Mouse (Mus musculus) gonadal fat pad, adult 2 months (tissue): ENCODE data around the gene Rras2. TPM values are rescaled to one million over a fixed set of nuclear protein-coding genes. Genes with fewer than 3 reads are reported as not detected.

Experiments
- DNase-seq: peaks from one replicate; pipeline ENCODE4 v3.0.0-alpha.2; 2012; ENCODE audit warnings: low read depth
- polyA plus RNA-seq: library from polyadenylated mRNA; depleted of rRNA; stranded (reverse); fragments of >200 nt; gene quantifications from 2 replicates; pipeline ENCODE4 v1.2.3, GENCODE M21; 2012; rRNA removed

The Rras2 gene
- polyA plus RNA-seq, 1 experiment: 16.2 TPM

DNA sequence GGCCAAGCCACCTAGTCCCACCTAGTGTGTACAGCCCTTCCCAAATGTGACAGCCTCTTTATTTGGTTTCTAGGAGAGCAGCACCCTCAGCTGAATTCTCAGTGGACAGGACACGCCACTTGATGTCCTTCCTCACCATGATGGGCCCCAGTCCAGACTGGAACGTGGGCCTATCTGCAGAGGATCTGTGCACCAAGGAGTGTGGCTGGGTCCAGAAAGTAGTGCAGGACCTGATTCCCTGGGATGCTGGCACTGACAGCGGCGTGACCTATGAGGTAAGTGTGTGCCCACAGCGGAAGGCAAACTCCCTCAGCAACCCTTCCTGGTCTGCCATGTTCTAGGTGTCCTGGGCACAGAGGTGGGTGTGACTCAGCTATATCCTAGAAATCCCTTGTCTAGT is 88.8 kb downstream of the Rras2 start:
- DNase-seq: no peak

DNA sequence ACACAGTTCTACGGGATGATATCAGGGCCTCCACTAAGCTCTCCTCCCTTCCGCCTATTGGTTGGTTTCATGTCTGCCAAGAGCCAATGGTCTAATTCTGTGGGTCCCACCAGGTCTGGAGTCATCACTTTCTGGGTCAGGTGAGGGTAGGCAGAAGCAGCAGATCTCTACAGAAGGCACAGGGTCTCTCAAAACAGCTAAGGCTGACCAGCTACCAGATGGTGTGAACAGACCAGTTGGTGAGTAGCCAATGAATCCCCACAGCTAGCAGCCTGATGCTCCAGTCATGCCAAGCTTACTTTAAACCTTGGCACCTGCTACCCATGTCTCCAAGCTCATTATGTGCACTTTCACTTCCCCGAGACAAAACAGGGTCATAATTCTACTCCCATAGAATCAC is 90.2 kb downstream of the Rras2 start:
- no peak for DNase-seq

DNA sequence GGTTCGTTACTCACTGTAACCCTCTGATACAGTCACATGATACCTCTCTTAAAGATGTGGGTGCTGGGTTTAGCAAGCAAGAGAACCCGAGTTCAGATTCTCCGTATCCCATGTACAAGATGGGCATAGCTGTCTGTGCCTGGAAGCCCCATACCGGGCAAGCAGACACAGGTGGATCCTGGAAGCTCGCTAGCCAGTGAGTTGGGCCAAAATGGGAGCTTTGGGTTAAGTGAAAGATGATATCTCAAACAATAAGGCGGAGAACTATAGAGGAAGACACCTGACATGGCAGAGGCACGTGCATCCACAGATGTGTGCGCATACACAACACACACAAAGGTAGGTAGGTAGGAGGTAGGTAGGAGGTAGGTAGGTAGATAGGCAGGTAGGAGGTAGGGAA is 90.7 kb downstream of the Rras2 start:
- no peak for DNase-seq

DNA sequence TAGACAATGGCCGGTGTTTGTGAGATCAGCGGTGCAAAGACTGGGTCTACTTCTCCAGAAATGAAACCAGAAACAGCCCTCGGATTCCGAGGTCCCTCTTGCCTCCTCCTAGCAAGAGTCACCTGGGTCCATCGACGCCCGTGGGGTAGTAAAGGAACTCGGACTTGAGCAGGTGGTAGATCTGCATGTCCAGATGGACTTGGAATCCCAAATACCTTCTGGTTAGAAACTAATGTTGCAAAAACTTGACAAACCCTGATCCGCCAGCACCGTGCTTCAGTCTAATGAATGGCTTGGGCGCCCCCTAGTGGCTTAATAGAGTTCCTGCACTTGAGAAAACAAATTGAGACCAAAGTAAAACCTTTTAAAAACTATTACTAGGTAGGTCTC is 96.9 kb downstream of the Rras2 start:
- no peak for DNase-seq

DNA sequence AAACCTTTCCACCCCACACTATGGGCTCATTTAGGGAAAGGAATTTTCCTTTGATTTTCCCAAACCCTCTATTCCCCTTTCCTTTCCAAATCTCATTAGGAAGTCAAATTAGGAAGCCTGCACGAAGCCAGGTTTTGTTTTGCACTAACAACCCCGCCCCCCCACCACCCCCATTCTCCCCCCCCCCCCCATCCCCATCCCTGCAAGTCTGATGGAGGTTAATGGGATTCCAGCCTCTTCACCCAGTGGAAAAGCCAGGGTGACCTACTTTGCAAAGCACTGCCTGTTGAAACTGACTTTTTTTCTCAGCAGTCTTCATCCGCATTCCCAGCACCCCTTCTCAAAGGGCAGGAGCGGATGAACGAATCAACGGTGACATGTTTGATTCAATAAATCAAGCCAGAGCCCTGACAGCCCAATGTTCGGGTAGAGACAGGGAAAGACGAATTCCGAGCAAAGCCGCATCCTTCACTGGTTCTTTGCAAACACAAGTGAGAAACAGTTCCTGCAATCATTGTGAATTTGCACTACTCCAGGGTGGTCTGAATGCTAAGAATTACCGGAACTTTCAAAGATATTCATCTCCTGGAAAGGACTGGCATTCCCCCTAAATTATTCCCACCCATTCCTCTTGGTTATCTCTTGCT is 97.4 kb downstream of the Rras2 start:
- no peak for DNase-seq

DNA sequence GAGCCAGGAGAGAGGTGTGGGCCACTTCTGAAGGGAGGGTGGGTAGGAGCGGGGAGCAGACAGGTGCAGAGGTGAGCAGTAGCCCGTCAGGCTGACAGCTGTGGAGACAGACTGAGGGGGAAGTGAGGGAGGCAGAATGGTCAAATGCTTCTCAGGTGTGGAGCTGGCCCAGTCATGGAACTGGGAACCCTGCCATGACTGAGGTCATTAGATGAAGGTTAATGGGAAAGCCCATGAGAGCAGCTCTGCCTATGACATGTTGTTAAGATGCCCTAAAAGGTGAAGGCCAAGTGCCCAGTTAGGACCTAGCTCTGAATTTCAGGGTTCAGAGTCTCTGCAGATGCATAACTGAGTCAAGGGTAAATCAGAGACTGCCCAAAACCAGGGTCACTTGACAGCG is 98.7 kb downstream of the Rras2 start:
- DNase-seq: no peak

DNA sequence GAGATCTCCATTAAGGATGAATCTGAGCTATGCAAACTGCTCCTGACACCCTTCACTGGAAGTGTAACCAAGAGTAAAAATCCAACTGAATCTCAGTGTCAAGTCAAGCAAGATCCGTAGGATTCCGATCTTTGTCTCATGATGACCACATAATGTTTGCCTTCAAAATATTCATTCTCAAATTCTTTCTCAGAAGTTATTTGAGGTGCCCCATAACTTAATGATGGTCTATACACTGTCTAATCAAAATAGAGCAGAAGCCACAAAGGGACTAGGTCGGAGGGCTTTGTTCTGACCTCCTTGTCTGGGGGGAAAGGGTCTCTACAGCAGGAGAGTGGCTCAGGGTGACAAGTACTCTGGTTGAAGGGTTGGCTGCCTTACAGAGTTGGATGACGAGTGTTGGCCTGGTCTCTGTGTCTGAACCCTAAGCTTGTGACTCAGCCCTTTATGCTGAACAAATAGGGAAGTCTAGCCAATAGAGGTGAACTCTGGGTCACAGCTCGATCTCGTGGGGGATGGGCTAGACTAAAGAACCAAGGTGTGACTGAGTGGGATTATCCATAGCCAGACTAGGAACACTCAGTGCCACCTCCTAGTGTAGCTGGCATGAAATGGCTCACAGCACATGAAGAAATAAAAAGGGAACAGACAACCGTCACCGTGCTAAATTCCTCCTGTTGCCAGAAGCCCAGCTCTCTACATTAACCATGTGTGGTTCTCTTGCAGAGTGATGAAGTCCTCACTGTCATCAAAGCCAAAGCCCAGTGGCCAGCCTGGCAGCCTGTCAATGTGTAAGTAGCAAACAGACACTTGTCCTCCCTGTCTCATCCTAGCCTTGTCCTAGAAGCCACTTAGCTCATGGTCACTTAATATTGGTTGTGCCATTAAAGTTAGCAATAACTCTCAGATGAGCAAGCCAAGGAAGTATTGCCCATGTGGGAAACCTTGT is 101.3 kb downstream of the Rras2 start:
- DNase-seq: no peak

DNA sequence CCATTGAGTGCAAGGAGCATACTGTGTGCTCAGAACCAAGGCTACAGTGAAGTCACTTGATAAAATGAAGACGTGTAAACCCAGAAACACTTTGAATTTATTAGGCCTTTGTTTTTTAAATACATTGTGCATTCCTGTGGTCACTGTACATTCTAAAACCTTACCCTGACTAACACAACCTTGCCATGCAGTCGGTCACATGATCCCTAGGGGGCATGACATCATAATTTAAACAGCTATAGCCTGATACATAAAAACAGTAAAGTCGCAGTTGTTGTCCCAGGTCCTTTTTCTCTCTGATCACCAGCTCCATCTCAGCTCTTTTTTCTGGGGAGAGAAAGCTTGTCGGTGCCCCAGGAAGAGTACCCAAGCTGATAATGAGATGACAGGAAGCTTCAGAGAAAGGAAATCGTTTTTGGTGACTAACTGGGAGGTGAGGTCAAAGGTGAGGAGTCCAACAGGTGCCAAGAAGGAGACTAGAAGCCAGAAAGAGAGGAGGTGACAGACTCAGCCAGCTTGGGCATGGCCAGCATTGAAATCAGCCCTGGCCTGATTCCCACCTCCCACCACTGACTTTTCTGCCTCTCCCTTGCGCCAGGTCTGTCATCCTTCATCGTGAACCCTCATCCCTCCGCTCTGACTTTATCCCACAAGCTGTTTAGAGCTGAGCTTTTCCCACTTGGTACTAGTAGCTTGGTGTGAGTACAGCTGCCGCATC is 105.7 kb downstream of the Rras2 start:
- DNase-seq: no peak

DNA sequence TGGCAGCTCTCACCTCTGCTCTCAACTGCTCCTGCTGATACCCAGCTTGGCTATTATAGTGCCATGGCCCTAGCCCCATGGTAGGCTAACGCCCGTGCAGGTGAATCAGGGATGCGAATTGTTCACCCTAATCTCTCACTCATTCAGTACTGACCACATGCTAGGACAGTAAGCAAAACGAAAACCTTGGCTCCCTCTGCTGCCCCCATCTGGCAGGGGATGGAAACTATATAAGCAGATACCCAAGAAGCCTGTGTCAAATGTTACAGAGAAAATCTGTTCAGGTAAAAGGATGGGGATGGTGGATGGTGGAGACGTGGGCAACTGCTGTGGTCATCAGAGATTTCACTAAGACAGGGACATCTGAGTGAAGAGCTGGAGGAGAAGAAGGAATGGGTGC is 110.0 kb downstream of the Rras2 start:
- no peak for DNase-seq

DNA sequence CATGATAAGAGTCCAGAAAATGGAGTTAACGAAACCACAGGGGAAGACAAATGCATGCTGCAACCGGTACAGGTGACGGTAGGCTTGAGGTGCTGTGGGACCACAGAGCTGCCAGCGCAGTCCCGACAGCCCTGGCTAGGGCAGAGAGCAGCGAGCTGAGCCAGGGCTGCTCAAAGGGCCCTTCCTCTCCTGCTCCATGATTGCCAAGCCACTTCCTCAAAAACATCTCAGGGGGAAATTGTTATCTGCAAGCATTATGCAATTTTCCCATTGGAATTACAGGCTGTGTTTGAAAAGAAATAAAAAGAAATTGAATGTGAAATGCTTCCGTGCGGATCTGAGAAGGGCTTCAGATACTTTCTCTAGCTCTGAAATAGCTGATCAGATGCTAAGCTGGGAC is 111.1 kb downstream of the Rras2 start:
- no peak for DNase-seq

DNA sequence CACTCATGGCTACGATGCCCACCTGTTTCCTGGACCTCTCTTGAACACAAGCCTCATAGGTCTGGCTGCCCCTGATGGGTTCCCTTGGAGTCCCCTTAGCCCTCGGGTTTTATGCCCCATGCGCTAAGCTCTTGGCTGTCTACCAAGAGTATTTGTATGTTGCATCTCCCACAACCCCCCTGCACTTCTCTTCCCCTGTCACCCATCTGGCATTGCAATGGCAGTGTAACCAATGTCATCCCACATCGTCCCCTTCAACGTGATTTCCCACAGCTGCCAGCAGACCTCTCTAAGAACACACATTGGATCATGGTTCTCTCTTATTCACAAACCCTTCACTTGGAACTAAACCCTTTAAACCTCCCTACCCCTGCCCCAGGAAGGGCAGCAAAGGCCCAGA is 112.1 kb downstream of the Rras2 start:
- no peak for DNase-seq

DNA sequence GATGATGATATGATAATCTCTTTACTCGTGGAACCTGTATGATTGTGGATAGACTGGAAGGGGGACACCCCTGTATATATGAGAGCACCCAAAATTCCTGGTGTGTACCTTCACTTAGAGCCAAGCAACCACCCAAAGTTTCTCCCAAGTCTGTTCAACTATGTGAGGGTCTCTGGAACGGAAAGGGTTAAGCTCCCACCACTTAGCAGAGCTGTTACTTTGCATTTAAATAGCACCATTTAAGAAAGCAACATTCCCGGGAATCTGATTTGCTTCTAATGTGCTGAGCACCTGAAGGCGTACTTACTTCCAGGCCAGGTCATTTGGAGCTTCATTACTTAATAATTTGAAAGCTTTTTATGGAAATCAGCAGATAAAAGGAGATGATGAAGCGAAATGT is 113.4 kb downstream of the Rras2 start:
- DNase-seq: no peak

DNA sequence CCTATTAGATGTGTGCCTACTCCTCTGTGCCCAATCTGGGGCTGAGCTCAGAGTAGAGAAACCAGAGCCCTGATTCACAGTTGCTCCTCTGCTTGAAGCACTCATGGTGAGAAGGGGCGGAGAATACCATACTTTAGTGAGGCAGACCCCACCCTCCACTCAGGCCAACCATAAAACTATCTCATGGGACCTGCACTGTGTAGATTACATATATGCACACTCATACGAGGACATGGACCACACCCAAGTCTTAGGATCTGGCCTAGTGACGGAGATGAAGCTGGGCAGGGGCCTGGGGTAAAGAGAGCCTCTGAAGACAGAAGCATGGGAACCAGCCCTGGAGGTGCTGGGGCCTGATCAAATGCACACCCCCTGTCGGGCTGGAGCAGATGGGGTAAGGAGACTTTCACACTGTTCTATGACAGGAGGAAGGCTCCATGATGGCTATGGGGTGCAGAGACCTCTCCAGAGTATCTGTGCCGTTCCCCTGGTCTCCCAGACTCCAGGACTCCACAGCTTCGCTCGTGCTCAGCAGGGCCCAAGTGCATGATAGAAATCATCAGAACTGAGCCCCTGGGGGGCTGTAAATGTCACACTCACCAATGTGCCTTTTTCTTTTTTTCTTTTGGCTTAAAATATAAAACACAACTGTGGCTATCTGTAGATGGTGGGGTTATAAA is 119.8 kb downstream of the Rras2 start:
- no peak for DNase-seq

Other genes starting within 250 kb of the Rras2 start
- 50.1 and 51.3 TPM in 2 replicates for gene Copb1, start 136.9 kb upstream of the Rras2 start, polyA plus RNA-seq
- 110 and 124 TPM in 2 replicates for gene Psma1, start 158.3 kb upstream of the Rras2 start, polyA plus RNA-seq